ENCODE assay signal across 8 mouse cellular contexts in the genomic region with DNA sequence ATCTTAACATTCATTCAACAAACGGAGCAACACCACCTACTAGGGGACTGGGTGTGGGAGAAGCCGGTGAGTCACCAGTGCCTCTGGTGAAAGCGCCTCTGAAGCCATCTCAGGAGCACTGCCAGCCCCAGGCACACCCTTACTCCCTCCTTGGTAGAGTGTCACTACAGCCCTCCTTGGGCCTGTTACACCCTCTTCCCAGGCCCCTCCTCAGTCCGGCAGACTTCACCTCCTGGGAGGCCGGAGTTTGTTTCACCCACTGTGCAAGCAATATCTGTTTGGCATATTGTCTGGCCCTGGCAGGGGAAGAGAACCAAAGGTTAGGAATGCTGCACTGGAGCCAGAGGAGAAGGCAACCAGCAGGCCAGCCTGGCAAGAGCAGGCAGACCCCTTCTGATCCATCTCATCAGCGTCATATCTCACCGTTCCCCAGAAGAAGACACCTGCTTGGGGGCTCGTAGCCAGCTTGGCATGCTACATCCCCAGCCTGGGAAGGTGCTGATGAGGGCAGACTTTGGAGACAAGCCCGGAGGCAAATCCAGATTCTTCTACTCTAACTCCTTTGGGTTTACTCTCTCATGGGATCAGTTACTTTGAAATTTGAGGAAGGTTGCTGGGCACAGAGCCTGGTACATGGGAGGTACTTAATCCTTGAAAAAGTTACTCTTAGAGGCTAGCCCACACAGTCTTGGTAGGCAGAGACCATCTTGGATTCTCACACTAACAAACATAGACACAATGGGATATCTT. TPM values are rescaled to one million over a fixed set of nuclear protein-coding genes. Genes with fewer than 3 reads are reported as not detected.
DNase-seq lines count a peak whose midpoint lies in the region; ATAC-seq and TF ChIP-seq lines count a peak whose summit lies in the region.

No protein-coding gene starts in this region.

- no peak for DNase-seq in left cerebral cortex, adult 2 months (ENCODE audit: extremely low spot score in 1 of 2, low spot score in 2 of 2)
- no peak for DNase-seq in left cerebral cortex, postnatal 14 days (ENCODE audit: low spot score in 2 of 2)
- DNase-seq in adipocyte (ENCODE audit: low spot score), result peak; percentile 76
- DNase-seq in right cerebral cortex, postnatal 14 days, result no peak
- DNase-seq in ovary, postnatal 14 days (ENCODE audit: low spot score), result no peak

- peak overlapping the region; percentile 82 for H3K4me3 ChIP-seq in left cerebral cortex, adult 2 months
- peak overlapping the region; percentile 82 for H3K4me3 ChIP-seq in forebrain, embryonic 13.5 days
- H3K4me3 ChIP-seq in intestine, embryonic 15.5 days (replicated peaks), result peak overlapping the region; percentile 53
- H3K4me3 ChIP-seq in megakaryocyte, embryonic 14.5 days (replicated peaks), result peak overlapping the region; percentile 93

- H3K36me3 ChIP-seq in forebrain, embryonic 13.5 days (ENCODE audit: poor library complexity, severe bottlenecking), result peaks cover 37% of the 10 kb centered on the region
- peaks cover 20% of the 10 kb centered on the region for H3K36me3 ChIP-seq in intestine, embryonic 15.5 days
- peaks cover 62% of the 10 kb centered on the region for H3K36me3 ChIP-seq in megakaryocyte, embryonic 14.5 days (replicated peaks; ENCODE audit: low read length)

- TF ChIP-seq CTCF in left cerebral cortex, adult 2 months (IDR thresholded peaks at IDR 0.05), result no peak

- peaks cover 33% of the 10 kb centered on the region for H3K4me1 ChIP-seq in forebrain, embryonic 13.5 days
- peaks cover 16% of the 10 kb centered on the region for H3K4me1 ChIP-seq in intestine, embryonic 15.5 days (replicated peaks)
- peaks cover 65% of the 10 kb centered on the region for H3K4me1 ChIP-seq in megakaryocyte, embryonic 14.5 days

- peak overlapping the region; percentile 81 for H3K9ac ChIP-seq in forebrain, embryonic 13.5 days
- H3K9ac ChIP-seq in intestine, embryonic 15.5 days, result peak overlapping the region; percentile 53

- H3K27me3 ChIP-seq in forebrain, embryonic 13.5 days, result no peaks in the 10 kb centered on the region
- H3K27me3 ChIP-seq in intestine, embryonic 15.5 days (replicated peaks), result no peaks in the 10 kb centered on the region
- H3K27me3 ChIP-seq in megakaryocyte, embryonic 14.5 days (replicated peaks), result no peaks in the 10 kb centered on the region

- no peaks in the 10 kb centered on the region for H3K9me3 ChIP-seq in forebrain, embryonic 13.5 days (replicated peaks)
- H3K9me3 ChIP-seq in intestine, embryonic 15.5 days, result no peaks in the 10 kb centered on the region
- no peaks in the 10 kb centered on the region for H3K9me3 ChIP-seq in megakaryocyte, embryonic 14.5 days

- peak overlapping the region; percentile 86 for H3K4me2 ChIP-seq in forebrain, embryonic 13.5 days
- peak overlapping the region; percentile 74 for H3K4me2 ChIP-seq in intestine, embryonic 15.5 days (replicated peaks)

- intact Hi-C loops in left cerebral cortex, adult 2 months (cut with DNase I), result no loop called here
- intact Hi-C loops in left cerebral cortex, postnatal 14 days (cut with DNase I), result no loop called here

- no peak overlapping the region for H3K27ac ChIP-seq in left cerebral cortex, adult 2 months
- no peak overlapping the region for H3K27ac ChIP-seq in forebrain, embryonic 13.5 days
- H3K27ac ChIP-seq in intestine, embryonic 15.5 days, result no peak overlapping the region

- 52% methylated on average over 9 of the region's 9 CpGs for WGBS in forebrain, embryonic 13.5 days
- WGBS in intestine, embryonic 15.5 days, result 52% methylated on average over 9 of the region's 9 CpGs

- no peak for ATAC-seq in forebrain, embryonic 13.5 days
- ATAC-seq in intestine, embryonic 15.5 days, result peak; percentile 15; the same call in 1 of the 2 replicates

RNA-seq across cellular contexts. Expression of a gene that starts 1.1 kb away (rescaled TPM):
- total RNA-seq in left cerebral cortex, adult 2 months (2021), result 10 to 100 TPM; 29.3 to 30.0 TPM
- 10 to 100 TPM; 23.0 to 26.7 TPM for total RNA-seq in left cerebral cortex, postnatal 14 days (2021)
- 48.3 and 56.8 TPM in 2 replicates for polyA plus RNA-seq in forebrain, embryonic 13.5 days (2015; fragmentation: Nextera tagmentation; extraction: Ambion mirVana)
- 36.4 and 40.5 TPM in 2 replicates for polyA plus RNA-seq in intestine, embryonic 15.5 days (2015; fragmentation: Nextera tagmentation; extraction: Ambion mirVana)
- polyA plus RNA-seq in megakaryocyte, embryonic 14.5 days (2012; ENCODE audit: insufficient read depth, low replicate concordance), result 1.5 and 3.9 TPM in 2 replicates

RNA-seq across cellular contexts. Expression of a gene that starts 1.3 kb away (rescaled TPM):
- total RNA-seq in left cerebral cortex, adult 2 months (2021), result 10 to 100 TPM; 20.8 to 21.2 TPM
- 10 to 100 TPM; 19.0 to 19.5 TPM for total RNA-seq in left cerebral cortex, postnatal 14 days (2021)
- 27.3 and 30.7 TPM in 2 replicates for polyA plus RNA-seq in forebrain, embryonic 13.5 days (2015; fragmentation: Nextera tagmentation; extraction: Ambion mirVana)
- polyA plus RNA-seq in intestine, embryonic 15.5 days (2015; fragmentation: Nextera tagmentation; extraction: Ambion mirVana), result 38.0 and 39.7 TPM in 2 replicates
- polyA plus RNA-seq in megakaryocyte, embryonic 14.5 days (2012; ENCODE audit: insufficient read depth, low replicate concordance), result 0.79 and 6.6 TPM in 2 replicates

RNA-seq across cellular contexts. Expression of a gene that starts 41.1 kb away (rescaled TPM):
- total RNA-seq in left cerebral cortex, adult 2 months (2021), result 10 to 100 TPM; 12.9 to 13.2 TPM
- 10 to 100 TPM; 10.6 TPM for total RNA-seq in left cerebral cortex, postnatal 14 days (2021)
- polyA plus RNA-seq in forebrain, embryonic 13.5 days (2015; fragmentation: Nextera tagmentation; extraction: Ambion mirVana), result 18.6 and 20.5 TPM in 2 replicates
- 15.3 and 16.8 TPM in 2 replicates for polyA plus RNA-seq in intestine, embryonic 15.5 days (2015; fragmentation: Nextera tagmentation; extraction: Ambion mirVana)
- polyA plus RNA-seq in megakaryocyte, embryonic 14.5 days (2012; ENCODE audit: insufficient read depth, low replicate concordance), result 0.45 and 3.5 TPM in 2 replicates

RNA-seq across cellular contexts. Expression of a gene that starts 41.1 kb away (rescaled TPM):
- 10 to 100 TPM; 35.0 to 40.6 TPM for total RNA-seq in left cerebral cortex, adult 2 months (2021)
- 10 to 100 TPM; 37.6 to 40.8 TPM for total RNA-seq in left cerebral cortex, postnatal 14 days (2021)
- polyA plus RNA-seq in forebrain, embryonic 13.5 days (2015; fragmentation: Nextera tagmentation; extraction: Ambion mirVana), result 273 and 275 TPM in 2 replicates
- 268 and 270 TPM in 2 replicates for polyA plus RNA-seq in intestine, embryonic 15.5 days (2015; fragmentation: Nextera tagmentation; extraction: Ambion mirVana)
- polyA plus RNA-seq in megakaryocyte, embryonic 14.5 days (2012; ENCODE audit: insufficient read depth, low replicate concordance), result 10.3 TPM in 1 of 2 replicates, not detected in the other
